Mouse (Mus musculus): ENCODE measurements around the gene Izumo1r.

Izumo1r gene

GRCm38 (mm10) chr9:14868326-14868725 lies 35.4 kb downstream of the Izumo1r start:
- CTCF ChIA-PET: interaction anchor here (0.6 kb wide), 2 partner anchors 8 to 63 kb away, joined by 3 to 6 read pairs; no protein-coding TSS in a partner anchor

DNA sequence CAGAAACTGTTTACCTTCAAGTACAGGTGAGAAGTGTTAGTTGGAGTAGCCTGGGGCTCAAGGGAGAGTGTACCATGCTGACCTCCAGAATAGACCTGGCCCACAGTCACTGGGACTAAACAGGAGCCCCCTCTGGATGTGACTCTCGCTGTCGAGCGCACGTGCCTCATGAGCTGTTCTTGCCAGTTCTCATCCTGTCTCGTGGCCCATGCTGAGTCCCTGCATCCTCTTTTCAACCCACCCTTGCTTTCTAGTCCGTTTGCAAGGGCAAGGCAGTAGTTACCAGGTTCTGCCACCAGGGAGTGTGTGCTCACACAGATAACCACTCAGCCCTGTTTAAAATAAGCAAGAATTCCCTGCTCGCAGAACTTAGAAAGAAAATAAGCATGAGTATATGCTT lies 36.8 kb downstream of the Izumo1r start:
- CTCF ChIA-PET: no interaction called here

DNA sequence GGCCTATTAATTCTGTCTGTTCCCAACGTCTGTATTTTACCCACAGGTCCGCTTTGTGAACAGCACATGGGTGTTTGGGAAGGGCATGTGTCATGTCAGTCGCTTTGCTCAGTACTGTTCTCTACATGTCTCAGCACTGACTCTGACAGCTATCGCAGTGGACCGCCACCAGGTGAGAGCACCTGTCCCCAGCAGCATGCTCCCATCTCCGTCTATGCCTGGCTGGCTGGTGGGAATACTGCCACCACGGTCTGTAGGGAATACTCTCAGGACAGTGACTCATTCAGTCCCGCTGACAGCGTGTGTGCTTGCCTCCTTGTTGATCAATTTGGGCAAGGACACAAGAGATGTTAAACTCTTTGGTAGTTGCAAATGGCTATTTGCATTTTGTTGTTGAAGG lies 39.0 kb downstream of the Izumo1r start:
- CTCF ChIA-PET: no interaction called here

DNA sequence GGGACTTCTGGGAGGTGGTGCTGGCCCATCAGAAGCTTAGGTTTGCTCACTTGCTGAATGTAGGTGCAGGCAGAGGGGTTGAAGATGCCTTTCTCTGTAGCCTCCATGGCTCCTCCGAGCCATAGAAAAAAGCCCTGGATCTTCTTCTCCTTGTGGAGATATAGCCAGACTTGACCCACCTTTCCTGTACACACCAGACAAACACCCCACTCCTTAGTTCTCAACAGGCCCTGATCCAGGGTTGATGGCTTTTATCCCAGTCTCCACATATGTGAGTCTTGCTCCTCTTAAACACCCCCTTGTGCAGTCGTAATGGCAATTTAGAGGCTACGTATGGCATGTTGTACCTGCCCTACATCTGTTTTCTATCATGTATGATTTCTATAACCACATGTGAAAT lies 40.6 kb downstream of the Izumo1r start:
- CTCF ChIA-PET: no interaction called here

DNA sequence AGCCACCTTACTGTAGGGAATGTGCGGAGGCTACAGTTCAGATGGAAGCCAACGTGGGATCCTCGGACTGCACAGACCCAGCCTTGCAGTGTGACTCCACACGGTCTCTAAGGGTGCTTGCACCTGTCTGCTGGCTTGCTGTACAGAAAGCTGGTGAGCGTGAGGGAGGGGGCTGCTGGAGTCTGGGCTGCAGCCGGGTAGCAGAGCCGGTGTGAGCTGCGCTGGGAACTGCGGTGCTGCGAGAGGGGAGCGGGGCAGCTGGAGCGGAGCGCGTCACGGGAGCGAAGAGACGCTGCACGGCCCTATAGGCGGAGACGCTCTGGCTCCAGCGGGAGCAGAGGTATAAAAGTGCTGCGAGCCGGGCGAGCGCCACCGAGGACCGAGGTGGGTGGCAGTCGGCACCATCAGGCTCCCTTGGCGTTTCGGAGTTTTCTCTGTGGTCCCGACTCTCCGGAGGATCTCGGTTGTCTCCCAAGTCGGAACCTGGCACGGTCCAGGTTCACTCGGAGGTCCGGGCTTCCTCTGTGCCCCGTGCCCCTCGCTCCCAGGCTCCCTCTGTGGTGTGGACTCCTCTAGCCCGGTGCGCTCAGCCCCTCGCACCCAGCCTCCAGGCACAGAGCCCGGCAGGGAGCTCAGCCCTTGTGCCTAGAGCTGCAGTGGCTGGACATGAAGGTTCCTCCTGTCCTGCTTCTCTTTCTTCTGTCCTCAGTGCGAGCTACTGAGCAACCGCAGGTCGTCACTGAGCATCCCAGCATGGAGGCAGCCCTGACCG lies 43.7 kb downstream of the Izumo1r start, which contains the start of gene Gpr83:
Gene Gpr83 (plus strand): TSS at position 343 of the 772 bp plus-strand sequence.
- CTCF ChIA-PET: no interaction called here

DNA sequence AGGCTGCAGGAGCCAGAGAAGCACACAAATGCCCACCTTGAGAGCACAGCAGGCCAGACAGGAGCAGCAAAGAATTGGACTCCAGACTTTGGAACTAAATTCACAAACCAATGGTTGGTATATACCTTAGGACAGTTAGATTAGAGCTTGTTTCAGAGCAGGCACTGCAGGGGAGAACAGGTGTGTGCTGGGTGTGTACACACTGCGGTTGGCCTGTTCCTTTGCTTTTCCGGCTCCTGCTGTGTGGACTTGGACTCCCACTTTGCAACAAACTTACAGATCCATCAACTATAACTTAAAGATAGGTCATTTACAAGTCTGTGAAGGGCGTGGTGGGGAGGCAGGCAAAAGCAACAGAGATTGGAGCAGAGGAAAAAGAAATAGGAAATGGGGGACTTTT lies 45.0 kb downstream of the Izumo1r start:
- CTCF ChIA-PET: no interaction called here

- CTCF ChIA-PET: no interaction called here
Observed at GRCm38 (mm10) chr9:14858170-14858706, 45.5 kb downstream of the Izumo1r start.

DNA sequence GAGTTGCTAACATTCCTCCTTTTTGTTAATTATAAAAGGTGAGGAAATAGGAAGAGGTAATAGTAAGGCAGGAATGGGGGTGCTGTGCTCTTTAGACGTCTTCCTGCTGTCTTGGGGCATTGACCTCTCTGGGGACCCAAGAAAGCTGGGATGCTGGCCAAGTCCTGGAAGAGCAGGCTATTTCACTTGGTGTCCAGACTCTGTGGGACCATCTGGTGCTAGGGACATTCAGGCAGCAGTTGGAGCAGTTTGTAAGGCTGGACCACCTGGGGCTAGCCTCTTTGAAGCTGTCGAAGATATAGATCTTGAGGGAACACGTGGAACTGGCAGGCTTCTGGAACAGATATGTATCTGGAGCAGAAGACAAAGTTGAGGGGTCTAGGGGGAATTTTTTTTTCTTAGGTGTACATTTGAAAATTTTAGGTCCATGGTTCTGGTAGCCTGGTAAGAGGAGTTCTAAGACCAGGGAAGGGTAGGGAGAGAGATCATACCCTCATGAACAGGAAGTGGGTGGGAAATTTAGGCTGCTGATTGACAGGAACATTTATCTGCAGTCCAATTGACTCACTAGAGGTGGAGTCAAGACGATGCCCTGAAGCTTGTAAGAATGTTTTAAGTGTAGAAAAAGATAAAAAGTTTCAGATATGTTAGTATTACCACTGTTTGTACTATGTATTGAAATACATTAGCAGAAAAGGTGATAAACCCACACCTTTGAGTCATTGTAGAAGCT lies 46.7 kb downstream of the Izumo1r start:
- CTCF ChIA-PET: no interaction called here

DNA sequence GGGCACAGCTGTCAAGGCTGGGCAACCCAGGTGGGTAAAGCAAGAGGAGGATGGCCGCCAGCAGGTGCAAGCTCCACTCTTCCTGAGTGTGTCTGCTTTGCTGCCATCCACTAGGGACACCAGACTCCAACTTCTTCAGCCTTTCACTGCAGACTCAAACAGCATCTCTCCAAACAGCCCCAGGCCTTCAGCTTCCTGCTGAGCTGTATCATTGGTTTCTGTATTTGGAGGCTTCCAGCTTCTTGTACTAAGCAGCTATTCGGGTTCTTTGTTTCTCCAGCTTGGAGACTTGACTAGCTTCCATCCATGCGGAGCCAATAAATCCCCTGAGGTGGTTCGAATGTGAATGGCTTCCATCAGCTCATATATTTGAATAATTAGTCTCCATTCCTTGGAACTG lies 49.2 kb downstream of the Izumo1r start:
- CTCF ChIA-PET: no interaction called here

GRCm38 (mm10) chr9:14848267-14848935 lies 55.3 kb downstream of the Izumo1r start:
- CTCF ChIA-PET: no interaction called here

GRCm38 (mm10) chr9:14846428-14846827 lies 57.3 kb downstream of the Izumo1r start:
- CTCF ChIA-PET: interaction anchor here (0.5 kb wide), 1 partner anchor 303 kb away, joined by 5 read pairs; no protein-coding TSS in a partner anchor

DNA sequence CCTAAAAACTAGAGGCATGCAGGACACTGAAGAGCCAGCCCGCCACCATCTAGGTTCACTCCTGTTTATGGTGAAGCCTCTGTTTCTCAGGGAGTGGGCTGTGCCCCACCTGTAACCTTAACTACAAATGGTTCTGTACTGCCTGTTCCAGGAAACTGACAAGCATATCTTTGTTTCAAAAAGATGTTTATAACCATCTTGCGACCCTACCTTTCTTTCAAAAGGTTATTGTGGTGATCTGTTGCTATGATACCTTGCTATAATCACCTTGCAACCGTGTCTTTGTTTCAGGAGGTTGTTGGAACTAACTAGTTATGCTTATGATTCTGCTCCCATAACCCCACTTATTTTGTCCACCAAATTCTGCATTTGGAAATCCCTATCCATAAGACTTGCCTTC lies 59.8 kb downstream of the Izumo1r start:
- CTCF ChIA-PET: no interaction called here

DNA sequence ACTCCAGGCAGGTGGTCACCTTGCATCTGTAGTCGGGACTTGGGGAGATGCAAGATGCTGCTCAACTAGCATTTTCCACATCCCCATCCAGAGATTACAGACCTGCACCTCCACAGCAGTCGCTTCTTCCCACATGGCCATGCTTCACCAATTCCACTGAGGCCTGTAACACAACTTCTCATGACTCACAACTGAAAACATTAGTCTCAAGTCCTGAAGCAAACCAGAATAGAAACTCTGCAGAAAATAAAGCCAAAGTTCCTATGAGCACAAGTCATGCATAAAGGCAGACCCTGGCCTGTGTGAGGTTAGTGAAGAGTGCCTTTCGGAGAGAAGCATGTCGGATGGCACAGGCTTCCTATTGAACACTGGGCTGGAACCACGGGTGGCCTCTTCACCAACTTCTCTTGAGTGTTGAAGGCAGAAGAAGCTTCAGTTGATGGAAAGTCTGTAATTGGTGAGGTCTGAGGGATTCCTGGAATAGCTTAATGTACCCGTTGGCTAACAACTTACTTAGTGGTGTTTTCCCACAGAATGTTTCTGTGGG lies 60.4 kb downstream of the Izumo1r start:
- CTCF ChIA-PET: no interaction called here

DNA sequence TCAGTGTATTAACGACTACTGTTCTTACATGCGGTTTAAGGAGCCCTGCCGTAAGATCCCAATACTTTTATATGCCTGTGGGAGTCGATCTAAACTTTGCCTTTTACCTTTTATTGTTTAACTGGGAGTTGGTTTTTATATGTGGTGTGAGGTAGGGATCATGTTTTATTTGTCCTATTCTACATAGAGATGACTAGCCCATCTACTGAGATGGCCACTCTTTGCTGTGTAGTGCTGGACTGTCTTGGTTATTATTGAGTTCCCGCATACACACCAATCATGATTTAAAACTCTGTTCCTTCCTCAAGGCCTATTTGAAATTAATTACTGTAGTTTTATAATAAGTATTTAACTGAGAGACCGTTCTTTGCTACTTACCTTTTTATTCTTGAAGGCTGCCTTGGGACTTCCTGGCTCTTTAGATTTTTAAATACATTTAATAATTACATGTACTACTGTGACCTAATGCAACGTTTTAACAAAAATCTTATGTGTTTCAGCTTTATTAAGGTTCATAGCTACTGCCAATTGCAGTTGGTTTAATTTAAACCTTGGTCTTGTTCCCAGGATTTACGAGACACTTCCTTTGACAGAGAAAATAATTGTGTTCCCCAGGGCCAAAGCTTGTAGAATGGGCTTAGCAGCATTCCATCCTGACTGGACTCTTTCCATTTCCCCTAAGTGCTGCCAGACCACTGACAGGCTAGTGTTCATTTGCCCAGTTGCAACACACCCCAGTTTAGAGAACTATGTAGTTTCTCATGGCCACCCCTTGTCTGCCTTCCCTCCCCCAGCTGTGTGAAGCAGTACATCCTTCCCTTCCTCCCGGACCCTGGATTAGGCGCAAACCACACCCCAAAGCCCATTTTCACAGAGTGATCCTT lies 61.6 kb downstream of the Izumo1r start:
- CTCF ChIA-PET: no interaction called here

- CTCF ChIA-PET: no interaction called here
Observed at GRCm38 (mm10) chr9:14839970-14840369, 63.8 kb downstream of the Izumo1r start.

GRCm38 (mm10) chr9:14839527-14839926 lies 64.2 kb downstream of the Izumo1r start:
- CTCF ChIA-PET: no interaction called here
